Mouse (Mus musculus) bone marrow, adult 2 months (tissue): ENCODE results near the gene Cobl.

Experiments
- CTCF ChIP-seq: fragments of 200-500 bp; IDR thresholded peaks from 2 replicates; pipeline ENCODE4 v1.5.1; 2011; ENCODE audit warnings: low read length, control low read depth; ENCODE audit not compliant: control insufficient read depth, insufficient read depth
- POLR2A ChIP-seq: fragments of 200-500 bp; IDR thresholded peaks from 2 replicates; pipeline ENCODE4 v1.6.1; 2011; ENCODE audit warnings: low read depth, mild to moderate bottlenecking, control low read depth, low read length, borderline replicate concordance; ENCODE audit not compliant: control insufficient read depth

GRCm38 (mm10) chr11:12420146-12420545 lies 44.6 kb downstream of the Cobl start:
- TF ChIP-seq CTCF (no peak), POLR2A (no peak)
